ENCODE assay signal across 21 mouse cellular contexts in genomic region chr10:66896698-66897622, GRCm38 (mm10).
DNase-seq lines count a peak whose midpoint lies in the region; ATAC-seq and TF ChIP-seq lines count a peak whose summit lies in the region.
"Had no signal": no experiment of that assay in that cellular context is flagged by ENCODE, and none has a peak within 500 bp of the region (broad histone marks: within the 10 kb centered on the region; RNA-seq: fewer than 3 reads in every experiment).

No protein-coding gene starts in this region.

- H3K27ac ChIP-seq in hindbrain, embryonic 13.5 days = 0 out of 2 replicates have a peak overlapping the region, but pooled peaks have one; percentile 18
- H3K27ac ChIP-seq in hindbrain, embryonic 16.5 days (ENCODE audit: low read depth, low read length) = no peak overlapping the region
- H3K27ac ChIP-seq in ES-E14 (ENCODE audit: insufficient read depth, low read depth, low read length, poor library complexity, severe bottlenecking) = peak overlapping the region; percentile 59; the same call in 1 of the 2 replicates
- H3K27ac ChIP-seq in liver, embryonic 12.5 days = no peak overlapping the region
- H3K27ac ChIP-seq: midbrain, embryonic 12.5 days had no signal

- H3K27me3 ChIP-seq in hindbrain, embryonic 13.5 days = no peaks in the 10 kb centered on the region
- H3K27me3 ChIP-seq in hindbrain, embryonic 16.5 days (replicated peaks; ENCODE audit: control insufficient read depth, insufficient read depth, low read length) = no peaks in the 10 kb centered on the region
- 0 out of 2 replicates have a peak, but pooled peaks cover 3% of the 10 kb centered on the region for H3K27me3 ChIP-seq in liver, embryonic 12.5 days (replicated peaks)

- 0 out of 2 replicates have a peak, but pooled peaks have one; percentile 28 for ATAC-seq in hindbrain, embryonic 13.5 days (ENCODE audit: low FRiP score)
- ATAC-seq in hindbrain, embryonic 16.5 days = no peak
- no peak for ATAC-seq in liver, embryonic 12.5 days
- ATAC-seq: inflammation-experienced regulatory T-cells, adult 6 months; liver, postnatal 0 days; lung, postnatal 0 days had no signal

- H3K9ac ChIP-seq in hindbrain, embryonic 13.5 days = no peak overlapping the region
- no peak overlapping the region for H3K9ac ChIP-seq in hindbrain, embryonic 16.5 days (ENCODE audit: low read depth, low read length)
- H3K9ac ChIP-seq in ES-E14 (ENCODE audit: insufficient read depth, low read depth, low read length, poor library complexity, severe bottlenecking) = no peak overlapping the region; the same call in 1 of the 2 replicates
- H3K9ac ChIP-seq in liver, embryonic 12.5 days = no peak overlapping the region
- H3K9ac ChIP-seq: liver, postnatal 0 days; midbrain, embryonic 12.5 days had no signal

- 26% methylated on average over 11 of the region's 11 CpGs for WGBS in hindbrain, embryonic 13.5 days
- 29% methylated on average over 11 of the region's 11 CpGs for WGBS in hindbrain, embryonic 16.5 days
- 33% methylated on average over 11 of the region's 11 CpGs for WGBS in liver, embryonic 12.5 days (ENCODE audit: insufficient replicate concordance)

- no peak for TF ChIP-seq POLR2A in brain, embryonic 14.5 days (IDR thresholded peaks at IDR 0.05; ENCODE audit: borderline replicate concordance, extremely low read depth, insufficient read depth, insufficient read length, poor library complexity, severe bottlenecking)

- TF ChIP-seq CTCF in brain, embryonic 14.5 days (IDR thresholded peaks at IDR 0.05; ENCODE audit: borderline replicate concordance, extremely low read depth, insufficient read depth, insufficient read length) = no peak

- no peaks in the 10 kb centered on the region for H3K36me3 ChIP-seq in hindbrain, embryonic 13.5 days
- H3K36me3 ChIP-seq in hindbrain, embryonic 16.5 days (ENCODE audit: control insufficient read depth, insufficient read depth, low read length) = no peaks in the 10 kb centered on the region
- H3K36me3 ChIP-seq in ES-E14 (ENCODE audit: control insufficient read depth, insufficient read depth, low read length, poor library complexity, severe bottlenecking) = no peaks in the 10 kb centered on the region
- H3K36me3 ChIP-seq in liver, embryonic 12.5 days = no peaks in the 10 kb centered on the region
- H3K36me3 ChIP-seq: midbrain, embryonic 12.5 days had no signal

- peak; percentile 35 for DNase-seq in embryo, embryonic 9.5 days (ENCODE audit: extremely low spot score)
- no peak for DNase-seq in embryo, embryonic 11 days
- DNase-seq in ES-E14 (ENCODE audit: low read depth, low spot score) = no peak
- peak; percentile 69 for DNase-seq in brain, embryonic 14.5 days (ENCODE audit: low read depth)
- no peak for DNase-seq in kidney, postnatal 4 days
- DNase-seq: adrenal gland, postnatal 36 days; cerebellum, adult 11-12 months; cerebellum, postnatal 10 days; gastrocnemius, postnatal 10 days; heart, postnatal 10 days; kidney, adult 18-20 months; layer of hippocampus, adult 9-11 months; liver, postnatal 0 days; thymus, postnatal 25 days had no signal

- H3K4me1 ChIP-seq in hindbrain, embryonic 13.5 days (replicated peaks) = peaks cover 24% of the 10 kb centered on the region
- H3K4me1 ChIP-seq in hindbrain, embryonic 16.5 days (ENCODE audit: control insufficient read depth, insufficient read depth, low read depth, low read length) = peaks cover 13% of the 10 kb centered on the region
- peaks cover 10 to 22% of the 10 kb centered on the region in 2 experiments for H3K4me1 ChIP-seq in ES-E14 (ENCODE audit: control insufficient read depth in 2 of 2, insufficient read depth in 2 of 2, low read length in 2 of 2, poor library complexity in 1 of 2)
- H3K4me1 ChIP-seq in liver, embryonic 12.5 days = peaks cover 22% of the 10 kb centered on the region

- no peaks in the 10 kb centered on the region for H3K9me3 ChIP-seq in hindbrain, embryonic 13.5 days
- no peaks in the 10 kb centered on the region for H3K9me3 ChIP-seq in hindbrain, embryonic 16.5 days (ENCODE audit: control insufficient read depth, low read length)
- H3K9me3 ChIP-seq in ES-E14 (ENCODE audit: control insufficient read depth, insufficient read depth, low read depth, low read length) = no peaks in the 10 kb centered on the region
- no peaks in the 10 kb centered on the region for H3K9me3 ChIP-seq in liver, embryonic 12.5 days (replicated peaks)
- H3K9me3 ChIP-seq: midbrain, embryonic 12.5 days had no signal

- in situ Hi-C loops in ES-E14 (cut with MboI; ENCODE audit: low sequenced_read_pairs in 2 of 2, unreplicated experiment in 2 of 2) = no loop called here

- no peak overlapping the region for H3K4me2 ChIP-seq in hindbrain, embryonic 13.5 days
- no peak overlapping the region for H3K4me2 ChIP-seq in hindbrain, embryonic 16.5 days (ENCODE audit: low read length)
- H3K4me2 ChIP-seq in liver, embryonic 12.5 days = no peak overlapping the region
- H3K4me2 ChIP-seq: heart, embryonic 11.5 days; midbrain, embryonic 12.5 days had no signal

- H3K4me3 ChIP-seq in hindbrain, embryonic 13.5 days = no peak overlapping the region
- no peak overlapping the region for H3K4me3 ChIP-seq in hindbrain, embryonic 16.5 days (ENCODE audit: low read length)
- no peak overlapping the region; a peak in 1 of 4 replicates for H3K4me3 ChIP-seq in ES-E14 (ENCODE audit: insufficient read depth in 1 of 2, low read depth in 1 of 2, low read length in 2 of 2, poor library complexity in 1 of 2, severe bottlenecking in 1 of 2)
- no peak overlapping the region for H3K4me3 ChIP-seq in liver, embryonic 12.5 days
- H3K4me3 ChIP-seq: midbrain, embryonic 12.5 days had no signal

TF ChIP-seq in ES-E14, 5 proteins besides CTCF, POLR2A, EP300 and RAD21:
- peak; percentile 74 for TF ChIP-seq CHD2 (IDR thresholded peaks at IDR 0.05; ENCODE audit: low read depth, low read length)
- TF ChIP-seq MAFK (IDR thresholded peaks at IDR 0.05; ENCODE audit: insufficient read depth, low read depth, low read length) = no peak

Comparison
In these comparisons a context has a peak if more than half of its experiments do, and no peak if none do; other contexts are left out.
1. DNase-seq: peak in embryo, embryonic 9.5 days (single experiment) and brain, embryonic 14.5 days (single experiment); none in embryo, embryonic 11 days (single experiment), ES-E14 (single experiment) and kidney, postnatal 4 days (0 of 2).
2. H3K27ac ChIP-seq: peak in hindbrain, embryonic 13.5 days (single experiment) and ES-E14 (single experiment); none in hindbrain, embryonic 16.5 days (single experiment) and liver, embryonic 12.5 days (single experiment).